Mouse (Mus musculus) adrenal gland, adult 8-10 months (tissue): Measurements from ENCODE around the gene Gm4969. TPM values are rescaled to one million over a fixed set of nuclear protein-coding genes. Genes with fewer than 3 reads are reported as not detected.
"Not testable (repeated sequence)": the region's sequence is repeated elsewhere in the genome, so short reads cannot be mapped to it uniquely, and the experiment has no call there.

Source experiments
- DNase-seq: peaks from one replicate; pipeline ENCODE4 v3.0.0; 2022
- total RNA-seq, 4 experiments: library from RNA; stranded (reverse); gene quantifications; 2 replicates each; pipeline ENCODE4 v1.2.4; 2022

The Gm4969 gene
- not detected for total RNA-seq

DNA sequence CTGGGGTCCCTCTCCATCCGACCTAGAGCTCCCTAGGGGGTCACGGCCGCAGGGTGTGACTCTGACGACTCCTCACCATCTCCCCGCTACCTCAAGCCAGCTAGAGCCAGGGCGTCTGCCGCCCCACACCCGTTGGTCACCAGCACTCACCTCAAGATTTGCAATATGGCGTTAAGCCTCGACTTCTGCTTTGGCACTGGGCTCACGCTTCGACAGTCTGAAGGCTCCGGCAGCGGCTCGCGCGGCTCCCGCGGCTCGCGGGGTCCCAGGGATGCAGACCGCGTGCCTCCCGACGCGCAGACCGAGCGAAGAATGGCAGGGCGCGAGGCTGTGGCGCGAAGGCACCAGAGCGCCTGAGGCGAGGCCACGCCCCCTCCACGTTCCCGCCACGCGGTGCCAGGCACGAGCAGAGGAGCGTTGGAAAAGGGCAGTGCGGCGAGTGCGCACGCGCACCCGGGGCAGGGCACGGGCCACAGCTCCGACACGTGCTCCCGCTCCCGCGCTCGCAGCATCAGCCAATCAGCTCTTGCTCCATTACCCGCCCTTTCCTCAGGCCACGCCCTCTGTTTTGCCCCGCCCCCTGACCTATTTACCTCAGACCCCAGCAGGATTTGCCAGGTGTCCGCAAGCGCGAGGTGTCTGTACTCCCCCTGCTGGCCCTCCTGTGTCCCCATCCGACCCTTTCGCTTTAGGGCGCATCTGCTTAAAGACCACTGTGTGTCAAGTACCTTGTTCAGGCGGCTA is at the start of gene Gm4969:
Gm4969 (minus strand) TSS at position 341 of the 744 bp plus-strand sequence.
- DNase-seq: peak; percentile 60

DNA sequence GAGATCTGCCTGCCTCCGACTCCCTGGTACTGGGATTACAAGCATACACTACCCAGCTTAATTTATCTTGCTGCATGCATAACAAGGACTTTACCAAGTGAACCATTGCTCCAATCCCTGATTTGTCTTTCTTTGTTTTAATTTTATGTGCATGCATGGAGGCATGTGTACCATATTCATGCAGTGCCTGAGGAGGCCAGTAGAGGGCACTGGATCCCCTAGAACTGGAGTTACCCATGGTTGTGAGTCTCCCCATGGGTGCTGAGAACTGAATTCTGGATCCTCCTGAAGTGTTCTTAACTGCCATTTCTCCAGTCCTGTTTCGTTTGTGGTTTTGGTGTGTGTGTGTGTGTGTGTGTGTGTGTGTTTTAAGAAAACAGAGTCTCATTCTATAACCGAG is 48.8 kb upstream of the Gm4969 start:
- DNase-seq: no peak

GRCm38 (mm10) chr7:19165656-19166423 is 47.7 kb upstream of the Gm4969 start, which contains the start of gene Gipr:
Gene Gipr (minus strand): TSS chr7:19166127.
- DNase-seq: no peak

DNA sequence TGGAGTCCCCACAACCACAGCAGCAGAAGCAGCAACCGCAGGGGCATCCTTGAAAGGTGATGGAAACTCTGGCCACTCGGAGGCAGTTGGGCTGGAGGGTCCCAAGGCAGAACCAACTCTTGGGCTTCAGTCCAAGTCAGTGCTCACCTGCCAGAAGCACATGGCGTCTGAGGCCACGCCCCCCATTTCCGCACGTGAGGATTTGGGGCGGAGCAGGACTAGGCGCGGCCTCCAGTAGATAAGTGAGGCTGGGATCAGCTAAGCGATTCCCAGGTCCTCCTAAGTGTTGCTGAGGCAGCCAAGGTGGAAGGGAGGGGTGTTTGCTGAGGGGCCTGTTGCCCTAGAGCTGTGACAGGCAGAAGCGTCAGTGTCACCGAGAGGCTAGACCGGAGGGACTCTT is 46.8 kb upstream of the Gm4969 start:
- no peak for DNase-seq

GRCm38 (mm10) chr7:19164189-19164588 is 46.0 kb upstream of the Gm4969 start:
- DNase-seq: no peak

DNA sequence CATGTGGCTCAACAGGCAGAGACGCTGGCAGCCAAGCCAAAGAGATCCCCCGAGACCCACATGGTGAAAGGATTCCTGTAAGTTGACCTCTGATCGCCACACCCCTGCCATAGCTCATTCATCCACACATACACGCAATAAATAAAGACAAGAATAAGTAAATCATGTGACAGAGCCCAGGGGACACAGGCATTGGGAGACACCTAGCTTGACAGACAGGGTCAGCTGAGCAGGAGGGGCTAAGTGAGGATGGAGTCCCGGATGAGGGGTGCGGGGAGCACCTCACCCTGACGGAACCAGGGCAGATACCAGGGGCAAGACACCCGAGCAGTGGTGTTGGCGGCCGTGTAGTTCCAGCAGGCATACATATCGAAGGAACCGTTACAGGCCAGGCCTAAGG is 45.6 kb upstream of the Gm4969 start:
- no peak for DNase-seq

GRCm38 (mm10) chr7:19162928-19163327 is 44.8 kb upstream of the Gm4969 start:
- no peak for DNase-seq

GRCm38 (mm10) chr7:19160115-19160514 is 41.9 kb upstream of the Gm4969 start:
- no peak for DNase-seq

DNA sequence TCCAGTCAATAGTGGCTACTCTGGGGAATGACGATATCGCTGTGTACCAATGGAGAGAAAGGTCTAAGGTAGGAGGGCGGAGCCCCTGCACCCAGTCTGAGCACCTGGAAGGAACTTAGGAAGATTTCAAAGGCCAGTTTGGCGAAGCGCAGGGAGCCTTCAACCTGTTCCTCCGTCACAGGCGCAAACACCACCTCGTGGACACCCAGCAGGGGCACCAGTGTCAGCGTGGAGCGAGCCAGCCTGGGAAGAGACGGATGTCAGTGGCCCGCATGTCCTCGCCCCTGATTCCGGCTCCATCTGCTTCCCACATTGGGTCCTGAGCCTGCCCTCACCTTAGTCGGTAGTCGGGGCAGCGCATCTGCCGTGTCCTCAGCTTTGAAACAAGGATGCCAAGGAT is 41.2 kb upstream of the Gm4969 start:
- no peak for DNase-seq

GRCm38 (mm10) chr7:19158601-19159000 is 40.4 kb upstream of the Gm4969 start:
- no peak for DNase-seq

GRCm38 (mm10) chr7:19157160-19157800 is 39.1 kb upstream of the Gm4969 start:
- DNase-seq: peak; percentile 84

- peak; percentile 57 for DNase-seq
These were observed 37.8 kb upstream of the Gm4969 start for GRCm38 (mm10) chr7:19155825-19156475.

DNA sequence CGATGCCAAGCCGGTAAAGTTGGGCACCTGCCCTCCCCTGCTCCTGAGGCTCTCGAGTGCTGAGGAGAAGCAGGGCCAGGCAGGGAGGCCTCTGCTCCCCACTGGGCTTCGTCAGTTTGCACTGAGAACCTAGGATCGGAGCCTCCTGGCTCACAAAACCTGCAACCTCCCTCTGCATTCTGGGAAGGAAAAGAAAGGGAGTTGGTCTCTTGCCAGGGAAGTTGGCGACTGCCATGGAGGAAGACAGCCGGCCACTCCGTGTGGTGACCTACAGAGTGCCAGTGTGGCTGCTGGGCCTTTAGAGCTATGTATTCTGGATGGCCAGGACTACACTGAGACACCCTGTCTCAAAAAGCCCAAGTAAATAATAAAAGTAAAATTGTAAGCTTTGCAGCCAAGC is 36.6 kb upstream of the Gm4969 start:
- no peak for DNase-seq

DNA sequence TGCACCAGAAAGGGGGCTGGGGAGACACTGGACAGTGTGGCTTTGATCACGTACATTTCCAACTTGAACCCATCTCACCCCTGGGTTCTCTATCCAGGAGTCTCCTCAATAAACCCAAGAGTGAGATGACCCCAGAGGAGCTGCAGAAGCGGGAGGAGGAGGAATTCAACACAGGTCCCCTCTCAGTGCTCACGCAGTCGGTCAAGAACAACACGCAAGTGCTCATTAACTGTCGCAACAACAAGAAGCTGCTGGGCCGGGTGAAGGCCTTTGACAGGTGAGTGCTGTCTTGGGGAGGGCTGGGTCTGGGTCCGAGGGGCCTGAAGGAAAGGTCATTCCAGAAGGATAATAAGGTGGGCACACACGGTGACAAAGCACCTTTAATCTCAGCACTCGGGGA is 33.0 kb upstream of the Gm4969 start:
- DNase-seq: not testable (repeated sequence)

- DNase-seq: peak; percentile 92
These were observed 31.5 kb upstream of the Gm4969 start, which contains the start of gene Snrpd2 for GRCm38 (mm10) chr7:19149626-19150025. Gene Snrpd2 (plus strand): TSS chr7:19149722.

DNA sequence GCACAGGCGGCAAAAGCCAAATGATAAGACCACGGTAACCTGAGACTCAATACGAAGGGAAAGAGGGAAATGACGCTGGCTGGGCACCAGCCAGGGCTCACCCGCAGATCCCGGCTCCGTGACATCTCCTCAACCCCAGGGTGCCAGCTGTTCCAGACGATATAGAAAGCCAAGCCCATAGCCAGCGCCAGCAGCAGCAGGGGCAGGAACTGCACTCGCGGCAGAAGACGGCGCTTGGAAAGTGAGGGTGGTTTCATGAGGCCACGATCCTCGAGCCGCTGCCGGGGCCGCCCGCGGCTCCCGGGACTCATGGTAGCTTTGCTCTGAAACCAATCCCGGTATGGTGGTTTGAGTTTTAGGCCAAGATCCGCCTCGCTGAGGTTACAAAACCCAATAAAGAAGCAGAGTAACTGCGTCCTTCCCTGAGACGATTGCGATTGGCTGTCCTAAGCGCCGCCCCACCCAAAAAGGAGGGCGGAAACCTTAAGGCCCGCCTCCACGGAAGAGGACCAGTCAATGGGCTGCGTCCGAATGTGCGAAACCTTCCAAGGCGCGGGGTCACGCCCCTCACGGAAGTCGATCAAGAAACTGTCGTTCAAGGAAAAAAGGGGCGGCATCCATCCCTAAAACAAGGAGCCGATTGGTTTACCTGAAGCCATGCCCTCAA is 30.8 kb upstream of the Gm4969 start, which contains the start of gene Qpctl:
Qpctl (minus strand) TSS at position 417 of the 667 bp plus-strand sequence.
- peak; percentile 99 for DNase-seq

GRCm38 (mm10) chr7:19148180-19148874 is 30.2 kb upstream of the Gm4969 start:
- no peak for DNase-seq

- DNase-seq: no peak
These were observed 29.4 kb upstream of the Gm4969 start for GRCm38 (mm10) chr7:19147497-19148045.

GRCm38 (mm10) chr7:19146793-19147192 is 28.6 kb upstream of the Gm4969 start:
- no peak for DNase-seq

- DNase-seq: no peak
These were observed 19.2 kb upstream of the Gm4969 start for GRCm38 (mm10) chr7:19137380-19137779.
